Comparison of ENCODE assay signal across 25 mouse cellular contexts in genomic region chr11:97668160-97668559, GRCm38 (mm10). TPM values are rescaled to one million over a fixed set of nuclear protein-coding genes. Genes with fewer than 3 reads are reported as not detected.
A peak's percentile ranks its signal among the peaks of the same experiment; 100 is the strongest.
DNase-seq lines count a peak whose midpoint lies in the region; ATAC-seq and TF ChIP-seq lines count a peak whose summit lies in the region.
"Had no signal": no experiment of that assay in that cellular context is flagged by ENCODE, and none has a peak within 500 bp of the region (broad histone marks: within the 10 kb centered on the region; RNA-seq: fewer than 3 reads in every experiment).

No protein-coding gene starts in this region.

- H3K9me3 ChIP-seq in hindbrain, embryonic 10.5 days = no peaks in the 10 kb centered on the region; the same call in 1 of the 2 replicates
- H3K9me3 ChIP-seq in hindbrain, embryonic 14.5 days (ENCODE audit: control insufficient read depth, low read length) = no peaks in the 10 kb centered on the region
- H3K9me3 ChIP-seq in ES-E14 (ENCODE audit: control insufficient read depth, insufficient read depth, low read depth, low read length) = no peaks in the 10 kb centered on the region
- H3K9me3 ChIP-seq in embryonic facial prominence, embryonic 10.5 days = no peaks in the 10 kb centered on the region
- H3K9me3 ChIP-seq: forebrain, embryonic 15.5 days; hindbrain, embryonic 15.5 days; liver, embryonic 15.5 days; lung, embryonic 15.5 days; midbrain, embryonic 13.5 days had no signal

- 0 out of 2 replicates have a peak overlapping the region, but pooled peaks have one; percentile 9 for H3K4me3 ChIP-seq in hindbrain, embryonic 10.5 days
- H3K4me3 ChIP-seq in hindbrain, embryonic 14.5 days (replicated peaks; ENCODE audit: low read length) = no peak overlapping the region
- peak overlapping the region in 1 of 2 experiments; percentile 51; a peak in 1 of 4 replicates for H3K4me3 ChIP-seq in ES-E14 (ENCODE audit: insufficient read depth in 1 of 2, low read depth in 1 of 2, low read length in 2 of 2, poor library complexity in 1 of 2, severe bottlenecking in 1 of 2)
- H3K4me3 ChIP-seq in embryonic facial prominence, embryonic 10.5 days = peak overlapping the region; percentile 13; the same call in 1 of the 2 replicates
- H3K4me3 ChIP-seq: forebrain, embryonic 15.5 days; hindbrain, embryonic 15.5 days; liver, embryonic 15.5 days; lung, embryonic 15.5 days; megakaryocyte, embryonic 14.5 days; midbrain, embryonic 13.5 days had no signal

- ATAC-seq in hindbrain, embryonic 14.5 days (ENCODE audit: low FRiP score) = no peak
- ATAC-seq: activated CD4-positive, CD25-positive, alpha-beta regulatory T cell, adult 4 months; forebrain, embryonic 15.5 days; intestine, embryonic 16.5 days; midbrain, embryonic 13.5 days had no signal

- peak; percentile 87 for DNase-seq in heart, adult 11 months
- DNase-seq in heart, adult 18-20 months = no peak
- DNase-seq in hindbrain, embryonic 10.5 days (ENCODE audit: low spot score) = no peak
- no peak for DNase-seq in hindbrain, embryonic 14.5 days (ENCODE audit: low spot score)
- DNase-seq in ES-E14 (ENCODE audit: low read depth, low spot score) = no peak
- no peak for DNase-seq in embryonic facial prominence, embryonic 10.5 days (ENCODE audit: low spot score)
- DNase-seq in testis, postnatal 14 days (ENCODE audit: low spot score) = no peak
- DNase-seq: adrenal gland, postnatal 10 days; B cell, adult 2 months; cerebellum, adult 8-10 months; heart, postnatal 36 days; kidney, adult 9 months; kidney, postnatal 36 days; liver; lung, postnatal 36 days; thymus, postnatal 14 days had no signal

- peaks cover 65% of the 10 kb centered on the region for H3K4me1 ChIP-seq in hindbrain, embryonic 10.5 days (replicated peaks)
- peaks cover 26% of the 10 kb centered on the region for H3K4me1 ChIP-seq in hindbrain, embryonic 14.5 days (replicated peaks; ENCODE audit: control insufficient read depth, insufficient read depth, low read length)
- H3K4me1 ChIP-seq in ES-E14 (ENCODE audit: control insufficient read depth in 2 of 2, insufficient read depth in 2 of 2, low read length in 2 of 2, poor library complexity in 1 of 2) = peaks cover 25 to 56% of the 10 kb centered on the region in 2 experiments
- H3K4me1 ChIP-seq in embryonic facial prominence, embryonic 10.5 days = peaks cover 58% of the 10 kb centered on the region

- H3K36me3 ChIP-seq in hindbrain, embryonic 10.5 days = peaks cover 82% of the 10 kb centered on the region
- peaks cover 62% of the 10 kb centered on the region for H3K36me3 ChIP-seq in hindbrain, embryonic 14.5 days (replicated peaks; ENCODE audit: control insufficient read depth, insufficient read depth)
- H3K36me3 ChIP-seq in ES-E14 (ENCODE audit: control insufficient read depth, insufficient read depth, low read length, poor library complexity, severe bottlenecking) = peaks cover 70% of the 10 kb centered on the region
- peaks cover 82% of the 10 kb centered on the region for H3K36me3 ChIP-seq in embryonic facial prominence, embryonic 10.5 days (replicated peaks)
- H3K36me3 ChIP-seq: liver, embryonic 15.5 days had no signal

- 89% methylated on average over 7 of the region's 7 CpGs for WGBS in hindbrain, embryonic 10.5 days
- WGBS in hindbrain, embryonic 14.5 days = 90% methylated on average over 7 of the region's 7 CpGs
- 88% methylated on average over 7 of the region's 7 CpGs for whole genome bisulfite sequencing in embryonic facial prominence, embryonic 10.5 days

- 0 out of 2 replicates have a peak, but pooled peaks cover 2% of the 10 kb centered on the region for H3K27me3 ChIP-seq in hindbrain, embryonic 10.5 days (ENCODE audit: insufficient read depth, poor library complexity, severe bottlenecking)
- no peaks in the 10 kb centered on the region for H3K27me3 ChIP-seq in hindbrain, embryonic 14.5 days (ENCODE audit: control insufficient read depth, insufficient read depth, low read length)
- H3K27me3 ChIP-seq in embryonic facial prominence, embryonic 10.5 days (replicated peaks; ENCODE audit: low read depth, poor library complexity, severe bottlenecking) = no peaks in the 10 kb centered on the region
- H3K27me3 ChIP-seq: CH12.LX; forebrain, embryonic 15.5 days; hindbrain, embryonic 15.5 days; lung, embryonic 15.5 days; midbrain, embryonic 13.5 days had no signal

- in situ Hi-C loops in ES-E14 (cut with MboI; ENCODE audit: low sequenced_read_pairs in 2 of 2, unreplicated experiment in 2 of 2) = no loop called here

- H3K9ac ChIP-seq in hindbrain, embryonic 14.5 days = no peak overlapping the region
- H3K9ac ChIP-seq in ES-E14 (ENCODE audit: insufficient read depth, low read depth, low read length, poor library complexity, severe bottlenecking) = peak overlapping the region; percentile 41; the same call in 1 of the 2 replicates
- H3K9ac ChIP-seq: forebrain, embryonic 15.5 days; hindbrain, embryonic 15.5 days; liver, embryonic 15.5 days; lung, embryonic 15.5 days had no signal

- no peak overlapping the region for H3K27ac ChIP-seq in hindbrain, embryonic 10.5 days
- no peak overlapping the region for H3K27ac ChIP-seq in hindbrain, embryonic 14.5 days
- 0 out of 2 replicates have a peak overlapping the region, but pooled peaks have one; percentile 27 for H3K27ac ChIP-seq in ES-E14 (ENCODE audit: insufficient read depth, low read depth, low read length, poor library complexity, severe bottlenecking)
- H3K27ac ChIP-seq in embryonic facial prominence, embryonic 10.5 days (replicated peaks) = no peak overlapping the region
- H3K27ac ChIP-seq: hindbrain, embryonic 15.5 days; liver, embryonic 15.5 days had no signal

- no peak overlapping the region for H3K4me2 ChIP-seq in hindbrain, embryonic 14.5 days (replicated peaks)
- H3K4me2 ChIP-seq: forebrain, embryonic 15.5 days; hindbrain, embryonic 15.5 days; liver, embryonic 15.5 days; lung, embryonic 15.5 days; midbrain, embryonic 13.5 days had no signal

TF ChIP-seq in ES-E14, 5 proteins besides CTCF, POLR2A, EP300 and RAD21:
- TF ChIP-seq MAFK (IDR thresholded peaks at IDR 0.05; ENCODE audit: insufficient read depth, low read depth, low read length) = no peak

RNA-seq across cellular contexts. Expression of gene Mllt6, which starts 4.9 kb away (rescaled TPM):
- total RNA-seq in heart, adult 18-20 months (2021) = 10 to 100 TPM; 59.5 to 60.0 TPM
- 2.1 and 2.2 TPM in 2 replicates for polyA plus RNA-seq in hindbrain, embryonic 10.5 days (2016; fragmentation: Nextera tagmentation; extraction: Ambion mirVana)
- 5.0 TPM in 2 replicates for polyA plus RNA-seq in hindbrain, embryonic 14.5 days (2014; fragmentation: Nextera tagmentation; extraction: Ambion mirVana)
- total RNA-seq in ES-E14 (2012; rRNA removed) = 113 and 142 TPM in 2 replicates
- 2.1 and 2.2 TPM in 2 replicates for polyA plus RNA-seq in embryonic facial prominence, embryonic 10.5 days (2016; fragmentation: Nextera tagmentation; extraction: Ambion mirVana)

RNA-seq across cellular contexts. Expression of gene Cisd3, which starts 17.5 kb away (rescaled TPM):
- total RNA-seq in heart, adult 18-20 months (2021) = 100 to 1,000 TPM; 134 to 145 TPM
- polyA plus RNA-seq in hindbrain, embryonic 10.5 days (2016; fragmentation: Nextera tagmentation; extraction: Ambion mirVana) = 18.3 and 24.0 TPM in 2 replicates
- 27.7 and 34.7 TPM in 2 replicates for polyA plus RNA-seq in hindbrain, embryonic 14.5 days (2014; fragmentation: Nextera tagmentation; extraction: Ambion mirVana)
- 49.9 and 66.0 TPM in 2 replicates for total RNA-seq in ES-E14 (2012; rRNA removed)
- 18.2 and 20.0 TPM in 2 replicates for polyA plus RNA-seq in embryonic facial prominence, embryonic 10.5 days (2016; fragmentation: Nextera tagmentation; extraction: Ambion mirVana)

RNA-seq across cellular contexts. Expression of gene Pcgf2, which starts 32.1 kb away (rescaled TPM):
- total RNA-seq in heart, adult 18-20 months (2021) = 1 to 10 TPM; 4.8 to 4.9 TPM
- polyA plus RNA-seq in hindbrain, embryonic 10.5 days (2016; fragmentation: Nextera tagmentation; extraction: Ambion mirVana) = 15.6 and 17.0 TPM in 2 replicates
- polyA plus RNA-seq in hindbrain, embryonic 14.5 days (2014; fragmentation: Nextera tagmentation; extraction: Ambion mirVana) = 22.0 and 23.4 TPM in 2 replicates
- total RNA-seq in ES-E14 (2012; rRNA removed) = 20.1 and 28.4 TPM in 2 replicates
- 23.2 and 24.1 TPM in 2 replicates for polyA plus RNA-seq in embryonic facial prominence, embryonic 10.5 days (2016; fragmentation: Nextera tagmentation; extraction: Ambion mirVana)

RNA-seq across cellular contexts. Expression of gene Psmb3, which starts 35.0 kb away (rescaled TPM):
- total RNA-seq in heart, adult 18-20 months (2021) = 100 to 1,000 TPM; 135 to 150 TPM
- 642 and 643 TPM in 2 replicates for polyA plus RNA-seq in hindbrain, embryonic 10.5 days (2016; fragmentation: Nextera tagmentation; extraction: Ambion mirVana)
- 436 and 489 TPM in 2 replicates for polyA plus RNA-seq in hindbrain, embryonic 14.5 days (2014; fragmentation: Nextera tagmentation; extraction: Ambion mirVana)
- 522 and 677 TPM in 2 replicates for total RNA-seq in ES-E14 (2012; rRNA removed)
- 634 and 654 TPM in 2 replicates for polyA plus RNA-seq in embryonic facial prominence, embryonic 10.5 days (2016; fragmentation: Nextera tagmentation; extraction: Ambion mirVana)

RNA-seq across cellular contexts. Expression of gene Epop, which starts 38.7 kb away (rescaled TPM):
- 1 to 10 TPM in 1 of 2 experiments, under 1 TPM in 1; 0.84 to 1.1 TPM for total RNA-seq in heart, adult 18-20 months (2021)
- polyA plus RNA-seq in hindbrain, embryonic 10.5 days (2016; fragmentation: Nextera tagmentation; extraction: Ambion mirVana) = 13.4 and 14.3 TPM in 2 replicates
- polyA plus RNA-seq in hindbrain, embryonic 14.5 days (2014; fragmentation: Nextera tagmentation; extraction: Ambion mirVana) = 1.8 and 2.6 TPM in 2 replicates
- 100 and 109 TPM in 2 replicates for total RNA-seq in ES-E14 (2012; rRNA removed)
- 13.0 and 14.4 TPM in 2 replicates for polyA plus RNA-seq in embryonic facial prominence, embryonic 10.5 days (2016; fragmentation: Nextera tagmentation; extraction: Ambion mirVana)
